Mouse (Mus musculus) heart, postnatal 36 days (tissue): ENCODE results near the gene Atp12a. TPM values are rescaled to one million over a fixed set of nuclear protein-coding genes. Genes with fewer than 3 reads are reported as not detected.

Experiments used
- DNase-seq, 2 experiments: peaks; one replicate each; pipeline ENCODE4 v3.0.0; 2021 to 2022
- intact Hi-C: fragments of 180-260 bp; cut with DNase I; formaldehyde crosslinking; loops from one replicate; pipeline ENCODE4 v1.15.1; 2025
- total RNA-seq, 2 experiments: library from RNA; stranded (reverse); gene quantifications; 2 replicates each; pipeline ENCODE4 v1.2.3; 2021

Gene Atp12a
- total RNA-seq, 2 experiments from 2014 or later = not detected

- peak; percentile 72 to 76 for DNase-seq
- intact Hi-C loops = loop anchor here (2.0 to 5.0 kb wide), 4 partner anchors 23 to 697 kb away; no protein-coding TSS in a partner anchor
Observed at GRCm38 (mm10) chr14:56375731-56376130, 10.9 kb downstream of the Atp12a start.

- intact Hi-C loops = loop anchor here (5.0 kb wide), 2 partner anchors 90 to 695 kb away; no protein-coding TSS in a partner anchor
- no peak for DNase-seq
Observed at GRCm38 (mm10) chr14:56377745-56378144, 12.9 kb downstream of the Atp12a start.

GRCm38 (mm10) chr14:56379336-56379735 lies 14.5 kb downstream of the Atp12a start:
- no peak for DNase-seq
- intact Hi-C loops = loop anchor here (5.0 kb wide), 2 partner anchors 88 to 693 kb away; no protein-coding TSS in a partner anchor

DNA sequence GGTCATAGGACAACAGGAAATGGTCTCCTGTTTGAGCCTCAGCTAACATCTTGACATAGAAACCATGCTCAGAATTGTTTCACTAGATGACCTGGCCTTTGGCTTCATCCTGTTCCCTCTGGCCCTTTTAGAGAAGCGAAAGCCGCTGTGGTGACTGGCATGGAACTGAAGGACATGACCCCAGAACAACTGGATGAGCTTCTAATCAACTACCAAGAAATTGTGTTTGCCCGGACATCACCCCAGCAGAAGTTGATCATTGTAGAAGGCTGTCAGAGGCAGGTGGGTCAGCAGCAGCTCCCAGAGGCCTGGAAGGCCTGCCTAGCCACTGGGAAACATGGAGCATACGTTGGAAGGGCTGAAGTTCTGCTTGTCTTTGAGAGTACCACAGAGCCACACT lies 17.5 kb downstream of the Atp12a start:
- DNase-seq = no peak
- intact Hi-C loops = no loop called here

DNA sequence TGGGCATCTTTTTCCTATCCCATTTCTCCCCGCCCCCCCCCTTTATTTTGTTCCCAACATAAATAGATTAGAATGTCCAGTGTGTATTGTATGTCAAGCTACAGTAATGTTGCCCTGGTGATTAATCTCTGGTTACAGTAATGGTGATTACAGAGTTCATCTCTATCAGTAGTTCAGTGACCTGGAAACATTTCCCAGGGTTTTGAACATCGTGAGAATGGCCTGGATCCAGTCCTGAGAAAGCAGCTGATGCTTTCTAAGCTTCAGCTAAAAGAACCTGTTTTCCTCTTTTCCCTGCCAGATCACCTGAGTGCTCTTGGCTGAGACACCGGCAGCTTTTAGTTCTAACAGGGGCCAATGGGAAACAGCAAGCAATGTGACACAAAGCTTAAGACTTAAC lies 25.4 kb downstream of the Atp12a start:
- intact Hi-C loops = no loop called here
- DNase-seq = no peak

- DNase-seq = no peak
- intact Hi-C loops = no loop called here
Observed at GRCm38 (mm10) chr14:56393704-56394312, 28.9 kb downstream of the Atp12a start.

DNA sequence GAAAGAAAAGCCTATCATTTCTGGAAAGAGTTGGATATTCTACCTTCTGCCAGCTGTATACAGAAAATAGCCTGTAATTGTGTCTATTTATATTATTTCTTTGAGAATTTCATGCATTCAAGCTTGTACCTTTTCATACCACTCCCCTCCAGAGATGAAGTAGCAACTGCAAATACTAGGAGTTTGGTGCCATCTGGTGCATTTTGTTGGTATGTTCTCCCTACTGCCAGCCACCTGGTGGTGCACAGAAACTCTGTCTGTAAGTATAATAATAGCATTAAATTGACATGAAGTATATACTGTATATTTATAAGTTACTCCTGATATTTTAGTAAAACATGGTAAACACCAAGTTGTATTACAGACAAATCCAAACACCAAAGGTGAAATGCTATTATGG lies 33.1 kb downstream of the Atp12a start:
- intact Hi-C loops = loop anchor here (2.0 to 5.0 kb wide), 2 partner anchors 23 to 86 kb away; no protein-coding TSS in a partner anchor
- DNase-seq = peak; percentile 4 to 10

GRCm38 (mm10) chr14:56402311-56403071 lies 37.6 kb downstream of the Atp12a start, which contains the start of gene Rnf17:
Rnf17 (plus strand) TSS chr14:56402581.
- DNase-seq = no peak
- intact Hi-C loops = no loop called here

GRCm38 (mm10) chr14:56403072-56403375 lies 38.2 kb downstream of the Atp12a start:
- intact Hi-C loops = no loop called here
- no peak for DNase-seq

Other genes with a start within 250 kb of the Atp12a start
- gene Gzme, start 244.4 kb upstream of the Atp12a start, total RNA-seq = not detected
- gene Gzmd, start 232.5 kb upstream of the Atp12a start, total RNA-seq = not detected
- gene Gzmg, start 205.5 kb upstream of the Atp12a start, total RNA-seq = not detected
- not detected for gene Gzmn, start 190.5 kb upstream of the Atp12a start, total RNA-seq
- not detected for gene Gzmf, start 153.7 kb upstream of the Atp12a start, total RNA-seq
- not detected for gene Gzmc, start 130.4 kb upstream of the Atp12a start, total RNA-seq
- not detected for gene Gzmb, start 102.8 kb upstream of the Atp12a start, total RNA-seq
- gene Rnf17, start 37.5 kb downstream of the Atp12a start, total RNA-seq = under 1 TPM; 0.24 to 0.67 TPM
- 1 to 10 TPM; 2.5 to 3.1 TPM for gene Cenpj, start 210.4 kb downstream of the Atp12a start, total RNA-seq
- 10 to 100 TPM; 27.9 to 31.1 TPM for gene Parp4, start 210.6 kb downstream of the Atp12a start, total RNA-seq